Mouse (Mus musculus) T-cell, adult 2 months (primary cell): ENCODE results near the gene Vmn1r4.
A peak's percentile ranks its signal among the peaks of the same experiment; 100 is the strongest.

Experiments used
- DNase-seq: peaks from one replicate; pipeline ENCODE4 v3.0.0; 2022; ENCODE audit warnings: low spot score

Gene Vmn1r4

GRCm38 (mm10) chr6:56917578-56918368, 6.0 kb upstream of the Vmn1r4 start:
- DNase-seq, result no peak

- DNase-seq, result peak; percentile 35
Observed at GRCm38 (mm10) chr6:56919330-56920044, 4.3 kb upstream of the Vmn1r4 start.

- DNase-seq, result no peak
Observed at GRCm38 (mm10) chr6:56920222-56921092, 3.4 kb upstream of the Vmn1r4 start.

- DNase-seq, result no peak
Observed at GRCm38 (mm10) chr6:56923331-56923725, 487 bp upstream of the Vmn1r4 start.

- DNase-seq, result no peak
Observed at GRCm38 (mm10) chr6:56931648-56932415, 8.0 kb downstream of the Vmn1r4 start.

GRCm38 (mm10) chr6:56932464-56932863, 8.6 kb downstream of the Vmn1r4 start:
- DNase-seq, result no peak

GRCm38 (mm10) chr6:56934366-56934765, 10.6 kb downstream of the Vmn1r4 start:
- DNase-seq, result no peak

GRCm38 (mm10) chr6:56956436-56956835, 32.6 kb downstream of the Vmn1r4 start:
- DNase-seq, result no peak

GRCm38 (mm10) chr6:56969973-56970372, 46.2 kb downstream of the Vmn1r4 start, which contains the start of gene Vmn1r5:
Gene Vmn1r5, plus strand, starts transcription at chr6:56970273.
- no peak for DNase-seq

- no peak for DNase-seq
Observed at GRCm38 (mm10) chr6:56996943-56997342, 73.1 kb downstream of the Vmn1r4 start, which contains the start of gene Vmn1r6. Gene Vmn1r6, plus strand, starts transcription at chr6:56997243.
